Mouse (Mus musculus) frontal cortex, postnatal 36 days (tissue): ENCODE measurements around the gene Chchd6.
A peak's percentile ranks its signal among the peaks of the same experiment; 100 is the strongest.

Experiments
- DNase-seq, 2 experiments: peaks; one replicate each; pipeline ENCODE4 v3.0.0; 2022; ENCODE audit warnings: low spot score in 2 of 2

Gene Chchd6

GRCm38 (mm10) chr6:89510154-89510553 is 85.3 kb downstream of the Chchd6 start:
- no peak for DNase-seq

- no peak for DNase-seq
Measured at GRCm38 (mm10) chr6:89508725-89509124, 86.7 kb downstream of the Chchd6 start.

GRCm38 (mm10) chr6:89508263-89508662 is 87.2 kb downstream of the Chchd6 start:
- no peak for DNase-seq

- no peak for DNase-seq
Measured at GRCm38 (mm10) chr6:89499961-89500360, 95.5 kb downstream of the Chchd6 start.

- DNase-seq = peak; percentile 29 to 54
Measured at GRCm38 (mm10) chr6:89498764-89499516, 96.5 kb downstream of the Chchd6 start.

GRCm38 (mm10) chr6:89496916-89497315 is 98.5 kb downstream of the Chchd6 start:
- no peak for DNase-seq

- DNase-seq = no peak
Measured at GRCm38 (mm10) chr6:89492368-89492767, 103.1 kb downstream of the Chchd6 start.

GRCm38 (mm10) chr6:89490369-89490768 is 105.1 kb downstream of the Chchd6 start:
- DNase-seq = no peak

- no peak for DNase-seq
Measured at GRCm38 (mm10) chr6:89489533-89489932, 105.9 kb downstream of the Chchd6 start.

GRCm38 (mm10) chr6:89486055-89486454 is 109.4 kb downstream of the Chchd6 start:
- no peak for DNase-seq

GRCm38 (mm10) chr6:89481192-89481591 is 114.3 kb downstream of the Chchd6 start:
- DNase-seq = no peak

- no peak for DNase-seq
Measured at GRCm38 (mm10) chr6:89467908-89468307, 127.5 kb downstream of the Chchd6 start.

GRCm38 (mm10) chr6:89467290-89467689 is 128.2 kb downstream of the Chchd6 start:
- DNase-seq = no peak

- DNase-seq = no peak
Measured at GRCm38 (mm10) chr6:89466875-89467274, 128.6 kb downstream of the Chchd6 start.

GRCm38 (mm10) chr6:89466053-89466708 is 129.3 kb downstream of the Chchd6 start:
- DNase-seq = peak in 1 of 2 experiments; percentile 22

GRCm38 (mm10) chr6:89462223-89462760 is 133.2 kb downstream of the Chchd6 start:
- no peak for DNase-seq

GRCm38 (mm10) chr6:89461250-89462222 is 133.9 kb downstream of the Chchd6 start:
- peak in 1 of 2 experiments; percentile 20 for DNase-seq

GRCm38 (mm10) chr6:89459634-89460033 is 135.8 kb downstream of the Chchd6 start:
- DNase-seq = no peak

GRCm38 (mm10) chr6:89457601-89458000 is 137.9 kb downstream of the Chchd6 start:
- DNase-seq = no peak

- DNase-seq = no peak
Measured at GRCm38 (mm10) chr6:89456409-89456961, 139.0 kb downstream of the Chchd6 start.

- no peak for DNase-seq
Measured at GRCm38 (mm10) chr6:89455523-89456000, 139.9 kb downstream of the Chchd6 start.
